Mouse (Mus musculus) bone marrow macrophage, adult 2 months (primary cell): ENCODE results near the gene Agap1.

ENCODE experiments used
- CTCF ChIP-seq: IDR thresholded peaks from 2 replicates; pipeline ENCODE4 v1.5.1; 2012; ENCODE audit warnings: low read depth, mild to moderate bottlenecking, low read length, moderate library complexity
- POLR2A ChIP-seq: IDR thresholded peaks from 2 replicates; pipeline ENCODE4 v1.6.1; 2012; ENCODE audit warnings: mild to moderate bottlenecking, low read depth, low read length, borderline replicate concordance

DNA sequence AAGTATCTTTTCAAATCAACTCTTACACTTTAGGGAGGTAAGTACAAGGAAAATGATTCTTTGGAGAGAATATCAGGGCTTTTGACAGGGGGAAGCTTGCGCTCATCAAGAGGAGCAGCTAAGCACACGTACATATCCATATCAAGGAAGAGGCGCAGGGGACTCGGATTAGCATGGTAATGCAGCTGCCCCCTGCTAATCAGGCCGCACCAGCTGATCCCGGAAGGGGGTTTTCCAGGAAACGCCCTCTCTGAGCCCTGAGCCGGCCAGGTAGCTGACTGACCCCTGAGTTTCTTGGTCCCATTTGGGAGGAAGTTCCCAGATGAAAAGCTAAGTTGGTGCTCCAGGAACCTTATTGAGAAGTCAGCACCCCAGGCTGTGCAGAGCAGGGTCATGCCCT is 301.8 kb downstream of the Agap1 start:
- no peak for TF ChIP-seq POLR2A
- no peak for TF ChIP-seq CTCF
